Mouse (Mus musculus) R1 (cell line): ENCODE results near the gene Smoc1.
A peak's percentile ranks its signal among the peaks of the same experiment; 100 is the strongest.

Experiments
- DNase-seq: peaks from one replicate; pipeline ENCODE4 v3.0.0-alpha.2; 2018; ENCODE audit warnings: low read depth, low spot score

The Smoc1 gene

GRCm38 (mm10) chr12:81130692-81131091 is 104.1 kb downstream of the Smoc1 start:
- no peak for DNase-seq

GRCm38 (mm10) chr12:81131114-81131513 is 104.5 kb downstream of the Smoc1 start:
- DNase-seq: no peak

DNA sequence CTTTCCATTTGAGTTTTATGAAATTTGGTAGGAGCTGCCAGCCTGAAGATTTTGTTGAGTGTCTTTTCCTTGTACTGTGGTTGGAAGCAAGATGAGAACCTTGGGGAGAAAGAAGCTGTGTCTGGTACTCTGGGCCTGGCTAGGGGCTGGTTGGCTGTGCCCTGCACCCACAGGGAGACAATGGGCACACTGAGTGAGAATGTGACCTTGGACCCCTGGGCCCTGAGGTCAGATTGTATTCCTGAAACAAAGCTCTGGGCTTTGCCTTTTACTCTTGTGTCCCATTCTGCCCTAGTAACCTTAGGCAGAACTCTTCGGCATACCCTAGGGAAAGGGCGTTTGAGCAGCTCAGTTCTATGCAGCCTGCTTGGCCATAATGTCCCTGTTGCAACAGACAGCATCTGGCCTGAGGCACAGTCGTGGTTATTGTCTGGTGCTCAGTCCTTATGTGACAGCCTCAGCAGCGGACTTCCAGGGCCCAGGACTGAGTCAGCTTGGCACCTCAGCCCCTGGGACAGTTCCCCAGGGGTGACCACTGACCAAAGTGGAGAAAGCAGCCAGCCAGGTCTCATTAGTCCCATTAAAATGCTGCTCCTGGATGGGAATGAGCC is 106.6 kb downstream of the Smoc1 start:
- no peak for DNase-seq

DNA sequence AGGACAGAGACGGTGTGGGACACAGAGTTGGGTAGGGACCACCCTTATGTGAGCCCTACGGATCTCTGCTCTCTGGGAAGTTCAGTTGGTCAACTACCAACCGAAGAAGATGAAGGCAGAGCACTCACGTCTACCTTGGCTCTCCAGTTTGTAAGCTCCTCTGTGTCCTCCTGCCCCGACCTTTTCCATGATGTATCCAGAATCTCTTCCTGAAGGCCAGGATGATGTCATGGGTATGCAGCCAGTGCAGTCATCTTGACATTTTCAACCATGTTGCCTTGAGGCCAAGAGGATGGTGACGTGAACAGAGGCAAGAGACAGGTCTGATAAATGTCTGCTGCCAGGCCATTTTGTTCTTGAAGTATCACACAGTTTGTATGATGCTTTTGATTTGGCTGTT is 111.6 kb downstream of the Smoc1 start:
- no peak for DNase-seq

DNA sequence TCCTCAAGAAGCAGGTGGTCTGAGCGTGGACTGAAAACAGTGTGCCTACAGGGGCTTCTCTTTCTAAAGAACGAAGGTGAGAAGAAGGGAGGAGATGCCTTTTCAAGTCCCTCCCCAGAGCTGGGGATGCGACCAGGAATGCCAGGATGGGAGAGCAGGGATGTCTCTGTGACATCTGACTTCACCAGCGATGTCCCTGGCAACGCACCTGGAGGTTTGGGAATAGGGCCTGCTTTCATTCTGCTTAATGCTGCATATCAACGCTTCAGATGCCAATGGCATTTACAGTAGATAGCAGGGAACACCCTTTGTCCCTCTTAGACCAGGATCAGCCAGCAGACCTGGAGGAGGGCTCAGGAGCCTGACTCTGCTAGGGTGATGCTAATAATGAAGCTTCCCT is 112.9 kb downstream of the Smoc1 start:
- DNase-seq: no peak

DNA sequence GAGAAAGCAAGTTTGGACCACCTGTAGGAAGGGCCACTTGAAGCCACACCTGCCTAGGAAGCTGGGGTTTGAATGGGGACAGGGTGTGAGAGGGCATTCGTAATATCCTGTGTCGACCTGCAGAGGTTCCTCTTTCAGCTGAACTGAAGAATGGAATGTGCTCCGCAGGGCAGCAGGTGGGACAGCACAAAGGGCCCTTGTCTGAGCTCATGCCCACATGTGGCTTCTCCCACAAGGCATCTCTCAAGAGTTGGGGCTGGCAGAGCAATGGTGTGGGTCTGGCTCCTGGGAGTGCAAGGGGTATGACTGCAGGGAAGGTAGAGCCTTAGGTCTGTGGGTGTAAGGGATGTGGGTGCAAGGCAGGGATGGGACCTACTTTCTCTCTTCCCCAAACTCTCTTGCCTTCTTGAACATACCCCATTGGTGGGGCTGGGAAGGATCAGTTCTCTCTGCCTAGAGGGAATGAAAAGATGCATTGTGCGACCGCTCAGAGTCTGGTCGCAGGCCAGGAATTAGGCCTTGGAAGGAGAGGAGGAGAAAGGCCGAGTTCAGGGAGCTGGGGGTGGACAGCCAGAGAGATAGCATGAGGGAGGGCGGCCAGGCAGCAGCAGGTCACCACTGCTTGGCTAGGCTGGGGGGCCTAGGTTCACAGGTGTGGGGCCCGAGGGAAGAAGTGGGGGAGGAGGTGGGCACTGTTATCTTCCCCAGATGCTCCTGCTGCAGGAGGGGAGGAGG is 114.2 kb downstream of the Smoc1 start:
- peak; percentile 8 for DNase-seq

DNA sequence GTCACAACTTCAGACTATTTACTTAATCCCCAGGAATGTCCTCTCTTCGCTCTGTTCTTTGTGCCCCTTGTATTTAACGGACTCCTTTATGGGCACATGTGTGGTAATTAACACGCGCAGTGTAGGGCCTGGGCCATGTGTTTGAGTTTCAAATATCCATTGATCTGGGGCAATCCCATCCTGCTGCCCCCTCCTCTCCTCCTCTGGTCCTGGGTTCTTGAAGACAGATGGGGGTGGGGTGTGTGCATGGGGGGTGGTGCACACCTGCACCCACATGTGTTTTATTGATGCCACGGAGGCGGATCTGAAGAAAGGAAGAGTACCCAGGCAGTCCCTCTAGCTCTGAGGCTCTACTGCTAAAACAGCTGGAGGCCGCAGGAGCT is 114.7 kb downstream of the Smoc1 start:
- DNase-seq: no peak

DNA sequence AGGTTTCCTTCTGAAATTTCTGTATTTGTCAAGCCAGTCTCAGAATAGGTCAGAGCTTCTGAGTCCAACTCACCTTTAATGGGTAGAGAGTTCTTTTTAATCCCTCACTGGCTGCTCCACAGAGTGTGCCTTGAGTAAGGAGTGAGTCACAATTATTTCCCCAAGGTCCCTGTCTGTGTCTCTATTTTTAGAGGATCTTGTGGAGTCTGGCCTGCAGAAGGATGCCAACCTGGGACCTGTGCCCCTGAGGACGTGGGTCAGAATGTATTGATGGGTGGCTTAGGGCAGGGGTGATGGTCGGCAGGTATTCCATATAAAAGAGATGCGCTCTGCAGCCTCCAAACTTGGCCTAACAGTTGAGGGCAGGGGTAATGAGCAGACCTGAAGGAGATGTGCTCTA is 115.6 kb downstream of the Smoc1 start:
- DNase-seq: no peak

GRCm38 (mm10) chr12:81144201-81144600 is 117.6 kb downstream of the Smoc1 start:
- DNase-seq: no peak

DNA sequence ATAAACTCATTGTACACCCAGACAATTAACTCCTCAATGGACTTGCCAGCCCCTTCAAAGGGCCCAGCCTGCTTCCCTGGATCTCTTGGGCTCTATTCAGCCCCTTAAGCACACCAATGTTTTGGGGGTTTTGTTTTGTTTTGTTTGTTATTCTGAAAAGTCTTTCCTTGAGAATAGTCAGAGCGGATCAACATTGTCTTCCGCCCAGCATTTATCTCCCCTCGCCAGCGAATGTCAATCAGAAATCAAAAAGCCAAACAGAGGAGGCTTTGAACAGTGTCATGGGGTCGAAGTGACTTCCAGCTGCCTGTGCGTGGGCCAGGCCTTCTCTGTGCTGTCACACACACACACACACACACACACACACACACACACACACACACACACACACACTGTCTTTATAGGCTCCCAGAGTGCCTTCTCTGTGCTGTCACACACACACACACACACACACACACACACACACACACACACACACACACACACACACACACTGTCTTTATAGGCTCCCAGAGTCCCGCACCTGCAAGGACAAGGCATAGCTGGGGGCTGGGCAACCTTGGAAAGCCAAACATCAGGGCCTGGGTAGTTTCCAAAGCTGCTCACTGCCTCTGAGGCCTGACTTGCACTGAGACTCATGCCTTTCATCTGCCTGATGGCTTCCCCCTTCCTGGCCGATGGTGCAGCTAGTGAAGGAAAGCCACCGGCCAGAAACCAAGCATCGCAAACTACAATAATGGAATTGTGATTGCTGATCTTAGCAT is 120.0 kb downstream of the Smoc1 start:
- peak; percentile 6 for DNase-seq

- no peak for DNase-seq
Measured at GRCm38 (mm10) chr12:81147956-81148355, 121.3 kb downstream of the Smoc1 start.

- no peak for DNase-seq
Measured at GRCm38 (mm10) chr12:81150917-81151316, 124.3 kb downstream of the Smoc1 start.

- no peak for DNase-seq
Measured at GRCm38 (mm10) chr12:81152082-81152481, 125.5 kb downstream of the Smoc1 start.

DNA sequence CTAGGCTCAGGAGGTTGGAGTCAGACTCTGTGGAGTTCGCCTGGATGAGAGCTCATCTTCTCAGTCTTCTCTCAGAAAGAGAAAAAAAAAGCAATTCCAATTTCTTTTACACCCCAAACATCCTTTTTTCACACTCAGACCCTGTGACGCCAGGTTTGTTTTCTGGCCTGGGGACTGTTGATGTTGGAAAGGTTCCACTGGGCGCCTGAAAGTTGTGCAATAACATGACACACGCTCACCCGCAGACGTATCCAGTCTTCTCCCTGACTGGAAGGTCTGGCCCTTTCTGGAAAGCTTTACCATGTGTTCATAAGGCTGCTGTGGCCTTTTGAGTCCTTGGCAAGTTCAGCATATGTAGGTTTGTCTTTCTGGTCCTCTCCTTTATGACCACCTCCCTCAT is 129.1 kb downstream of the Smoc1 start:
- no peak for DNase-seq

DNA sequence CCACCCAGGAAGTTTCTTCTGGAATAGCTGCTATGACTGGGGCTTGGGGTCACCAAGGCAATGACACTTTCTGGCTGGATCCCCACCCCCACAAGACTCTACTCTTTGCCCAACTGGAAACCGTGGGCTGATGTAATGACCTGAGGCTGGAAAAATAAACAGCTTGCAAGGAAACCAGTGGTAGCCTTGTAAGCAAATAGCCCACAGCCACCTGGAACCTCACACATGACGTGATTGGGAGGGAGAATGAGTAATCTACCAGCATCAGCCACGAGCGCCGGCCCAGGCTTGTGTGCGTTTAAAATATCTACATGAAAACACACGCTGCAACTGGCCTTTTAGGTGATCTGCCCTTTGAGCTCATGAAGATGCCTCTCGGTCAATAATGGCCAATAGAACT is 130.2 kb downstream of the Smoc1 start:
- no peak for DNase-seq

- DNase-seq: no peak
Measured at GRCm38 (mm10) chr12:81159947-81160346, 133.3 kb downstream of the Smoc1 start.

- no peak for DNase-seq
Measured at GRCm38 (mm10) chr12:81160425-81160824, 133.8 kb downstream of the Smoc1 start.

DNA sequence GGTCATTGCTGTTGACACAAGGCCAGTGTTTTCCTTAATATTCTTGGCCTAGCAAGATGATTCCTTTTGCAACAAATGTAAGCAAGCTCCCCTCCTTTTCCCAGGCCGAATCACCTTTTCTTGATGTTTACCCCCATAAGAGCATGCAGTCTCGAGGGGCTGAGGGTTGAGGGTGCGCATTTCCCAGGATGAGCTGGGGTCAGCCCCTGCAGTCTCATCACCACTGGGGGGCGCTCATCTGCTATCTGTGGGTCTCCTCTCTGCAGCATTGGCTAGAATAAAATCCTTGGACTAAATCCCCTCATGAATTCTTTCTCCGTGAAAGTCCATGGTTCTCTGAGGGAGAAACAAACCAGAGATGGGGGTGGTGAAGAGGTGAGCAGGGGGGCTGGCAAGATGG is 134.2 kb downstream of the Smoc1 start:
- DNase-seq: peak; percentile 56

DNA sequence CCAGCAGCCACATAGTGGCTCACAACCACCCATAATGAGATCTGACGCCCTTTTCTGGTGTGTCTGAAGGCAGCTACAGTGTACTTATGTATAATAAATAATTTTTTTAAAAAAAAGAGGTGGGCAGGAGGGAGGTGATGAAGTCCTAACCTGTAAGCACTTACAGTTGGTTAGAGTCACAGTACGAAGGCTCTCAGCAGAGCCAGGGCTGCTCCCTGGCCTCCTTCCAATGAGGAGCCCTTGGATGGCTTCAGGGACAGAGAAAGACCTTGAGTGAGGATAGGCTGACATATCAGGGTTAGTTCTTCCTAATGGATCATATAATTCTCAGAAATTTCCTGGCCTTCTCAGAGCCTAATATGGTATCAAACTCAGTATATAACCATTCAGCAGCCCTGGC is 134.7 kb downstream of the Smoc1 start:
- no peak for DNase-seq

GRCm38 (mm10) chr12:81163131-81163530 is 136.5 kb downstream of the Smoc1 start:
- DNase-seq: no peak

- DNase-seq: no peak
Measured at GRCm38 (mm10) chr12:81163566-81163965, 137.0 kb downstream of the Smoc1 start.

DNA sequence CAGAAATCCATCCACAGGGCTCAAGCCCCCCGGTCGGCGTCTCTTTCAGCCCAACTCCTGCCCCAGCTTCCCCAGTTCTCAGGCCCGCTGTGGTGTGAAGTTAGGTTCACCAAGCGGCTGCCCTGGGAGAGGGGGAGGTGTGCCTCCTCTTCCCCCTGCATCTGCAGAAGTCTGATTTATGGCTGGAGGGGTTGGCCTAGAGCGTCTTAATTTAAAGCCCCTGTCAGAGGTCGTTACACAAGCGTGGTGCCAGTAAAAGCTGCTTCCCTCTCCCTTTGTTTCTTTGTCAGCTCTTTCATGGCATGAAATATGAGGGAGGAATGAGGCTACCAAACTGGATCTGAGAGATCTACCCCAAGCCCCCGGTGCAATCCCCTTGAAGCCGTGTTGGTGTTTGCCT is 139.5 kb downstream of the Smoc1 start:
- DNase-seq: no peak

- no peak for DNase-seq
Measured at GRCm38 (mm10) chr12:81166615-81167014, 140.0 kb downstream of the Smoc1 start.
